Mouse (Mus musculus) MEL (cell line): Measurements from ENCODE around the gene Cwc27.

ENCODE experiments used
- CHD2 ChIP-seq: IDR thresholded peaks from 2 replicates; pipeline ENCODE4 v1.6.1; 2011; ENCODE audit warnings: low read length, improper control_type of control experiment
- CTCF ChIP-seq, 3 experiments: IDR thresholded peaks in 2 of 3; conservative IDR thresholded peaks in 1 of 3; 2 replicates each; pipeline ENCODE4 v1.5.1; 2011 to 2012; ENCODE audit warnings: low read length in 3 of 3, low read depth in 2 of 3, mild to moderate bottlenecking in 2 of 3, improper control_type of control experiment in 1 of 3, inconsistent platforms in 1 of 3, mixed read lengths in 1 of 3, moderate library complexity in 1 of 3; ENCODE audit not compliant: control insufficient read depth in 1 of 3, insufficient read depth in 1 of 3, poor library complexity in 1 of 3, severe bottlenecking in 1 of 3
- ELF1 ChIP-seq: IDR thresholded peaks from 2 replicates; pipeline ENCODE4 v1.6.1; 2014; ENCODE audit warnings: low read depth, mild to moderate bottlenecking, inconsistent platforms, low read length, improper control_type of control experiment, moderate library complexity
- HCFC1 ChIP-seq: IDR thresholded peaks from 2 replicates; pipeline ENCODE4 v1.6.1; 2012; ENCODE audit warnings: low read depth, mild to moderate bottlenecking, inconsistent platforms, low read length, improper control_type of control experiment, moderate library complexity
- POLR2A ChIP-seq, 2 experiments: IDR thresholded peaks; 2 replicates each; pipeline ENCODE4 v1.6.1; 2011 to 2012; ENCODE audit warnings: low read length in 2 of 2, mild to moderate bottlenecking in 2 of 2, control low read depth in 1 of 2, improper control_type of control experiment in 1 of 2, low read depth in 1 of 2, moderate library complexity in 1 of 2; ENCODE audit not compliant: control insufficient read depth in 1 of 2, insufficient read depth in 1 of 2, poor library complexity in 1 of 2
- POLR2AphosphoS2 ChIP-seq: IDR thresholded peaks from 2 replicates; pipeline ENCODE4 v1.6.1; 2011; ENCODE audit warnings: low read length, improper control_type of control experiment
- POLR2AphosphoS5 ChIP-seq: IDR thresholded peaks from 2 replicates; pipeline ENCODE4 v1.6.1; 2012; ENCODE audit warnings: low read depth, borderline replicate concordance, mild to moderate bottlenecking, inconsistent platforms, low read length, moderate library complexity, mixed read lengths
- SIN3A ChIP-seq: IDR thresholded peaks from 2 replicates; pipeline ENCODE4 v1.6.1; 2012; ENCODE audit warnings: low read length, improper control_type of control experiment, inconsistent platforms
- TBP ChIP-seq: IDR thresholded peaks from 2 replicates; pipeline ENCODE4 v1.8.0; 2011; ENCODE audit warnings: low read depth, low read length, improper control_type of control experiment
- TCF12 ChIP-seq: IDR thresholded peaks from 2 replicates; pipeline ENCODE4 v1.6.1; 2014; ENCODE audit warnings: low read depth, mild to moderate bottlenecking, inconsistent platforms, low read length, improper control_type of control experiment, moderate library complexity
- ZC3H11A ChIP-seq: IDR thresholded peaks from 2 replicates; pipeline ENCODE4 v1.6.1; 2012; ENCODE audit warnings: low read depth, mild to moderate bottlenecking, inconsistent platforms, low read length, improper control_type of control experiment
- ZNF384 ChIP-seq: IDR thresholded peaks from 2 replicates; pipeline ENCODE4 v1.6.1; 2012; ENCODE audit warnings: low read depth, mild to moderate bottlenecking, inconsistent platforms, low read length, improper control_type of control experiment

DNA sequence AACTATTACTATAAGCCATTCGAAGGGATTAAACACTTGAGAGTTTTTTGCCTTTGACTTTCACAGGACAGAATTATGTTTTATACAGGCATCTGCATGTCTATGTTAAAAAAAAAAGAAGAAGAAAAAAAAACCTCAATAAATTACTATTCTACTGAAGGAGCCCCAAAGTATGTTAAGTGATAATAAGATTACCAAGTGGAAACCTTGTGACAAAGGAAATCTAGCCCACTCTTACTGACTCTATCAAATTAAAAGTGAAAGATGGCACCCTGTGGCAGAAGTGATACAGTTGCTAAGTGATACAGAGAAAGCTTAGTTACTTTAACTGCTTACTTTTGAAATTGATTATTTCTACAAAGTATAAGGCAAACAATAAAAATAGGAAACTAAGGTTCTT lies 5.0 kb upstream of the Cwc27 start:
- TF ChIP-seq POLR2A (IDR thresholded peaks at IDR 0.05; ENCODE audit: control insufficient read depth in 1 of 2, insufficient read depth in 1 of 2, low read depth in 1 of 2, low read length in 2 of 2, poor library complexity in 1 of 2) (no peak), TBP (no peak), CTCF (IDR thresholded peaks at IDR 0.05 in 2 of 3, conservative IDR thresholded peaks at IDR 0.05 in 1 of 3; ENCODE audit: control insufficient read depth in 1 of 3, insufficient read depth in 1 of 3, low read depth in 2 of 3, low read length in 3 of 3, poor library complexity in 1 of 3, severe bottlenecking in 1 of 3) (no peak), ELF1 (no peak), POLR2AphosphoS5 (no peak), CHD2 (no peak), ZNF384 (peak; percentile 68), ZC3H11A (no peak), POLR2AphosphoS2 (no peak), HCFC1 (no peak), SIN3A (no peak), TCF12 (no peak)
